Mouse (Mus musculus) left cerebral cortex, postnatal 25 days (tissue): ENCODE measurements around the gene Gm10999. TPM values are rescaled to one million over a fixed set of nuclear protein-coding genes. Genes with fewer than 3 reads are reported as not detected.
"Not testable (repeated sequence)": the region's sequence is repeated elsewhere in the genome, so short reads cannot be mapped to it uniquely, and the experiment has no call there.

Experiments
- DNase-seq, 2 experiments: peaks; one replicate each; pipeline ENCODE4 v3.0.0; 2022; ENCODE audit warnings: low spot score in 2 of 2, mixed read lengths in 1 of 2
- intact Hi-C: fragments of 180-260 bp; cut with DNase I; formaldehyde crosslinking; loops from one replicate; pipeline ENCODE4 v1.15.1; 2025
- total RNA-seq, 2 experiments: library from RNA; stranded (reverse); gene quantifications; 2 replicates each; pipeline ENCODE4 v1.2.3; 2021

Gm10999 gene
- not detected for total RNA-seq

- intact Hi-C loops, result no loop called here
These were observed at the start of gene Gm10999 for GRCm38 (mm10) chr8:129131561-129131960. TSS of gene Gm10999 (minus strand) at chr8:129131661.

GRCm38 (mm10) chr8:129133475-129133874 is 2.0 kb upstream of the Gm10999 start:
- DNase-seq, result no peak
- intact Hi-C loops, result no loop called here

More at GRCm38 (mm10) chr8:129131561-129131960, at the start of gene Gm10999:
- no peak for DNase-seq

- DNase-seq, intact Hi-C loops: not testable (repeated sequence)
These were observed 15.7 kb downstream of the Gm10999 start for GRCm38 (mm10) chr8:129115761-129116160.

Other genes with a start within 250 kb of the Gm10999 start
- gene Ccdc7a, start 66.1 kb downstream of the Gm10999 start, total RNA-seq, result not detected
- not detected for gene Ccdc7b, start 64.5 kb downstream of the Gm10999 start, total RNA-seq
- gene 2610044O15Rik8, start 102.7 kb upstream of the Gm10999 start, total RNA-seq, result 10 to 100 TPM; 23.9 to 26.8 TPM